Mouse (Mus musculus) forebrain, embryonic 14.5 days (tissue): Measurements from ENCODE around the gene Cacna2d1. TPM values are rescaled to one million over a fixed set of nuclear protein-coding genes. Genes with fewer than 3 reads are reported as not detected.

Experiments
- ATAC-seq: fragments of 200-750 bp; cut with Nextera tagmentation; 2 replicates; pipeline ENCODE4 v1.8.0; 2017; ENCODE audit warnings: mild to moderate bottlenecking, moderate library complexity
- DNase-seq: peaks from one replicate; pipeline ENCODE4 v3.0.0-alpha.2; 2015; ENCODE audit warnings: low spot score
- H3K27ac ChIP-seq: fragments of 300-500 bp; sonication (generic); 2 replicates; pipeline ENCODE4 v1.5.1; 2014; ENCODE audit warnings: low read depth, mild to moderate bottlenecking, control low read depth, low read length, moderate library complexity
- H3K27me3 ChIP-seq: fragments of 300-500 bp; sonication (generic); replicated peaks from 2 replicates; pipeline ENCODE4 v1.6.1; 2014; ENCODE audit warnings: low read length, control low read depth, mixed read lengths; ENCODE audit not compliant: control insufficient read depth, insufficient read depth
- H3K36me3 ChIP-seq: fragments of 300-500 bp; sonication (generic); 2 replicates; pipeline ENCODE4 v1.6.1; 2014; ENCODE audit warnings: low read length, control low read depth; ENCODE audit not compliant: control insufficient read depth, insufficient read depth
- H3K4me1 ChIP-seq: fragments of 300-500 bp; sonication (generic); 2 replicates; pipeline ENCODE4 v1.6.1; 2014; ENCODE audit warnings: antibody characterized with exemption, low read length, control low read depth; ENCODE audit not compliant: control insufficient read depth, insufficient read depth
- H3K4me2 ChIP-seq: fragments of 300-500 bp; sonication (generic); 2 replicates; pipeline ENCODE4 v1.6.1; 2014; ENCODE audit warnings: mild to moderate bottlenecking, control low read depth, low read length
- H3K4me3 ChIP-seq: fragments of 300-500 bp; sonication (generic); 2 replicates; pipeline ENCODE4 v1.5.1; 2014; ENCODE audit warnings: low read depth, low read length, control low read depth
- H3K9ac ChIP-seq: fragments of 300-500 bp; sonication (generic); 2 replicates; pipeline ENCODE4 v1.6.1; 2014; ENCODE audit warnings: mild to moderate bottlenecking, low read length, control low read depth, moderate library complexity
- H3K9me3 ChIP-seq: fragments of 300-500 bp; sonication (generic); replicated peaks from 2 replicates; pipeline ENCODE4 v1.6.1; 2016; ENCODE audit warnings: low read length, control low read depth, mixed read lengths; ENCODE audit not compliant: control insufficient read depth
- WGBS: fragments of 180-500 bp; shearing (Covaris S2); extraction: QIAGEN DNeasy Blood & Tissue Kit; methylation state at CpG from one replicate; pipeline ENCODE4 v1.1.7; 2014; 5-methylcytosine and 5-hydroxymethylcytosine counted together
- polyA plus RNA-seq: library from polyadenylated mRNA; unstranded; fragments of >200 nt; fragmentation: Nextera tagmentation; extraction: Ambion mirVana; gene quantifications from 2 replicates; pipeline ENCODE4 v1.2.1, GENCODE M21; 2014

Cacna2d1 gene
- polyA plus RNA-seq, 1 experiment from 2014 or later: 22.8 TPM

GRCm38 (mm10) chr5:16373966-16374365, 439.5 kb downstream of the Cacna2d1 start:
- H3K36me3 ChIP-seq: 0 out of 2 replicates have a peak, but pooled peaks cover 3% of the 10 kb centered on the region
- H3K9me3 ChIP-seq: no peaks in the 10 kb centered on the region
- H3K27me3 ChIP-seq: no peaks in the 10 kb centered on the region
- no peak overlapping the region for H3K4me2 ChIP-seq
- WGBS: 78% methylated on average over 4 of the region's 4 CpGs
- no peak overlapping the region for H3K9ac ChIP-seq
- DNase-seq (peak; percentile 6), ATAC-seq (no peak)
- H3K27ac ChIP-seq: no peak overlapping the region
- no peak overlapping the region for H3K4me3 ChIP-seq
- H3K4me1 ChIP-seq: no peaks in the 10 kb centered on the region

- Histone ChIP-seq H3K27ac (no peak overlapping the region), H3K4me2 (no peak overlapping the region), H3K9ac (no peak overlapping the region), H3K4me3 (no peak overlapping the region), H3K4me1 (no peaks in the 10 kb centered on the region), H3K9me3 (no peaks in the 10 kb centered on the region), H3K27me3 (no peaks in the 10 kb centered on the region), H3K36me3 (no peaks in the 10 kb centered on the region)
- WGBS: 95% methylated on average over 3 of the region's 3 CpGs
- DNase-seq (no peak), ATAC-seq (no peak)
These were observed 441.9 kb downstream of the Cacna2d1 start for GRCm38 (mm10) chr5:16376329-16376908.

- no peak overlapping the region for H3K4me2 ChIP-seq
- no peaks in the 10 kb centered on the region for H3K9me3 ChIP-seq
- no peak overlapping the region for H3K4me3 ChIP-seq
- H3K36me3 ChIP-seq: no peaks in the 10 kb centered on the region
- 82% methylated on average over 8 of the region's 8 CpGs for WGBS
- H3K27ac ChIP-seq: no peak overlapping the region
- no peaks in the 10 kb centered on the region for H3K4me1 ChIP-seq
- DNase-seq: peak; percentile 1
- no peak for ATAC-seq
- H3K27me3 ChIP-seq: no peaks in the 10 kb centered on the region
- no peak overlapping the region for H3K9ac ChIP-seq
These were observed 475.5 kb downstream of the Cacna2d1 start for GRCm38 (mm10) chr5:16410011-16410410.

GRCm38 (mm10) chr5:16414693-16415092, 480.2 kb downstream of the Cacna2d1 start:
- Histone ChIP-seq H3K9me3 (no peaks in the 10 kb centered on the region), H3K4me1 (no peaks in the 10 kb centered on the region), H3K36me3 (no peaks in the 10 kb centered on the region), H3K4me2 (no peak overlapping the region), H3K4me3 (no peak overlapping the region), H3K9ac (no peak overlapping the region), H3K27ac (no peak overlapping the region), H3K27me3 (no peaks in the 10 kb centered on the region)
- DNase-seq (no peak), ATAC-seq (no peak)

- Histone ChIP-seq H3K4me3 (no peak overlapping the region), H3K4me1 (no peaks in the 10 kb centered on the region), H3K4me2 (no peak overlapping the region), H3K9ac (no peak overlapping the region), H3K27ac (no peak overlapping the region), H3K9me3 (no peaks in the 10 kb centered on the region), H3K27me3 (no peaks in the 10 kb centered on the region), H3K36me3 (no peaks in the 10 kb centered on the region)
- WGBS: 88% methylated on average over 1 of the region's 1 CpGs
- DNase-seq: no peak
- no peak for ATAC-seq
These were observed 483.5 kb downstream of the Cacna2d1 start for GRCm38 (mm10) chr5:16417996-16418395.

GRCm38 (mm10) chr5:16418504-16418903, 484.0 kb downstream of the Cacna2d1 start:
- no peak for DNase-seq
- Histone ChIP-seq H3K4me3 (no peak overlapping the region), H3K4me2 (no peak overlapping the region), H3K9me3 (no peaks in the 10 kb centered on the region), H3K27me3 (no peaks in the 10 kb centered on the region), H3K4me1 (no peaks in the 10 kb centered on the region), H3K36me3 (no peaks in the 10 kb centered on the region), H3K9ac (no peak overlapping the region), H3K27ac (no peak overlapping the region)
- no peak for ATAC-seq
- WGBS: 87% methylated on average over 3 of the region's 3 CpGs

Other genes starting within 250 kb of the Cacna2d1 start
- gene Speer4c, start 220.4 kb upstream of the Cacna2d1 start, polyA plus RNA-seq: not detected in 2 replicates